Mouse (Mus musculus) G1E (cell line): ENCODE results near the gene Bend3. TPM values are rescaled to one million over a fixed set of nuclear protein-coding genes. Genes with fewer than 3 reads are reported as not detected.
A peak's percentile ranks its signal among the peaks of the same experiment; 100 is the strongest.

Source experiments
- ATAC-seq: 2 replicates; pipeline ENCODE4 v1.8.0; 2016; ENCODE audit warnings: mild to moderate bottlenecking; ENCODE audit not compliant: insufficient number of reproducible peaks, poor library complexity, low FRiP score, severe bottlenecking; ENCODE audit errors: extremely low read depth
- DNase-seq: peaks from one replicate; pipeline ENCODE4 v3.0.0; 2012; ENCODE audit warnings: low spot score
- H3K27me3 ChIP-seq: 2 replicates; pipeline ENCODE4 v1.6.1; 2012; ENCODE audit warnings: mild to moderate bottlenecking, low read length, inconsistent platforms; ENCODE audit not compliant: insufficient read depth
- H3K36me3 ChIP-seq: replicated peaks from 2 replicates; pipeline ENCODE3; 2012; ENCODE audit warnings: mild to moderate bottlenecking, inconsistent platforms
- H3K4me1 ChIP-seq: 2 replicates; pipeline ENCODE4 v1.6.1; 2012; ENCODE audit warnings: low read depth, low read length, inconsistent platforms, mixed read lengths; ENCODE audit not compliant: insufficient read depth
- H3K4me3 ChIP-seq: 2 replicates; pipeline ENCODE4 v1.5.1; 2012; ENCODE audit warnings: low read depth, mild to moderate bottlenecking, inconsistent platforms, low read length, moderate library complexity, mixed read lengths
- H3K9me3 ChIP-seq: replicated peaks from 2 replicates; pipeline ENCODE4 v1.6.1; 2012; ENCODE audit warnings: inconsistent platforms
- CTCF ChIP-seq: IDR thresholded peaks from 2 replicates; pipeline ENCODE4 v1.5.1; 2012; ENCODE audit warnings: low read depth, low read length, inconsistent platforms, mixed read lengths
- GATA1 ChIP-seq: IDR thresholded peaks from 2 replicates; pipeline ENCODE4 v1.6.1; 2012; ENCODE audit warnings: borderline replicate concordance, low read length, inconsistent platforms, mixed read lengths
- GATA2 ChIP-seq: IDR thresholded peaks from 2 replicates; pipeline ENCODE4 v1.6.1; 2012; ENCODE audit warnings: low read depth, low read length, inconsistent platforms, borderline replicate concordance
- POLR2AphosphoS5 ChIP-seq: IDR thresholded peaks from 2 replicates; pipeline ENCODE4 v1.6.1; 2012; ENCODE audit warnings: low read depth, low read length, inconsistent platforms; ENCODE audit not compliant: insufficient replicate concordance
- TAL1 ChIP-seq: conservative IDR thresholded peaks from 2 replicates; pipeline ENCODE4 v1.6.1; 2012; ENCODE audit warnings: low read depth, low read length, inconsistent platforms, mixed read lengths
- polyA plus RNA-seq: library from polyadenylated mRNA; stranded (reverse); fragments of >175 nt; gene quantifications from 2 replicates; pipeline ENCODE4 v1.2.3, GENCODE M21; 2012
- total RNA-seq, 2 experiments: library from RNA; stranded (forward) in 1 of 2; stranded (reverse) in 1 of 2; fragments of 200-1000 nt in 1 of 2; fragments of >200 nt in 1 of 2; fragmentation: Nextera tagmentation in 1 of 2; gene quantifications; 2 replicates each; pipeline ENCODE4 v1.2.3; 2014 to 2017

The Bend3 gene
- total RNA-seq (2014; fragmentation: Nextera tagmentation) (13.3 and 13.8 TPM in 2 replicates), total RNA-seq (2017) (4.1 and 4.8 TPM in 2 replicates), polyA plus RNA-seq (7.2 and 7.6 TPM in 2 replicates)

GRCm38 (mm10) chr10:43478751-43479435 is at the start of gene Bend3:
Bend3 (plus strand) TSS chr10:43478831.
- no peak for TF ChIP-seq POLR2AphosphoS5
- no peak for TF ChIP-seq GATA1
- TF ChIP-seq GATA2: no peak
- Histone ChIP-seq H3K4me3 (peak within 1 kb of the TSS; percentile 78), H3K27me3 (no peaks in the 10 kb centered on the region), H3K36me3 (peaks cover 6% of the 10 kb centered on the region), H3K9me3 (no peaks in the 10 kb centered on the region), H3K4me1 (peaks cover 31% of the 10 kb centered on the region)
- ATAC-seq (no peak), DNase-seq (peak; percentile 28)

- Histone ChIP-seq H3K4me1 (no peaks in the 10 kb centered on the region), H3K36me3 (no peaks in the 10 kb centered on the region), H3K27me3 (no peaks in the 10 kb centered on the region), H3K9me3 (no peaks in the 10 kb centered on the region), H3K4me3 (no peak overlapping the region)
- TF ChIP-seq POLR2AphosphoS5: no peak
- TF ChIP-seq CTCF: no peak
- TF ChIP-seq GATA1: no peak
- TF ChIP-seq TAL1: no peak
- TF ChIP-seq GATA2: no peak
- ATAC-seq (no peak), DNase-seq (no peak)
These were observed 48.0 kb upstream of the Bend3 start for GRCm38 (mm10) chr10:43430606-43431005.

GRCm38 (mm10) chr10:43434326-43434725 is 44.3 kb upstream of the Bend3 start:
- H3K4me3 ChIP-seq: no peak overlapping the region
- ATAC-seq (no peak), DNase-seq (no peak)
- H3K9me3 ChIP-seq: no peaks in the 10 kb centered on the region
- TF ChIP-seq TAL1 (no peak), GATA2 (no peak), GATA1 (no peak), CTCF (no peak), POLR2AphosphoS5 (no peak)
- H3K27me3 ChIP-seq: no peaks in the 10 kb centered on the region
- H3K4me1 ChIP-seq: no peaks in the 10 kb centered on the region
- H3K36me3 ChIP-seq: no peaks in the 10 kb centered on the region

- Histone ChIP-seq H3K9me3 (no peaks in the 10 kb centered on the region), H3K4me1 (no peaks in the 10 kb centered on the region), H3K27me3 (no peaks in the 10 kb centered on the region), H3K4me3 (no peak overlapping the region), H3K36me3 (no peaks in the 10 kb centered on the region)
- no peak for DNase-seq
- TF ChIP-seq POLR2AphosphoS5 (no peak), CTCF (no peak), GATA2 (no peak), GATA1 (no peak), TAL1 (no peak)
- ATAC-seq: no peak
These were observed 42.9 kb upstream of the Bend3 start for GRCm38 (mm10) chr10:43435757-43436156.

GRCm38 (mm10) chr10:43439492-43439941 is 39.1 kb upstream of the Bend3 start:
- ATAC-seq: no peak
- no peaks in the 10 kb centered on the region for H3K36me3 ChIP-seq

GRCm38 (mm10) chr10:43440050-43440449 is 38.6 kb upstream of the Bend3 start:
- TF ChIP-seq CTCF (no peak), GATA1 (no peak), POLR2AphosphoS5 (no peak), GATA2 (no peak), TAL1 (no peak)
- H3K27me3 ChIP-seq: no peaks in the 10 kb centered on the region
- no peaks in the 10 kb centered on the region for H3K4me1 ChIP-seq
- DNase-seq: no peak
- H3K9me3 ChIP-seq: no peaks in the 10 kb centered on the region
- no peaks in the 10 kb centered on the region for H3K36me3 ChIP-seq
- no peak for ATAC-seq
- H3K4me3 ChIP-seq: no peak overlapping the region

More at GRCm38 (mm10) chr10:43439492-43439941, 39.1 kb upstream of the Bend3 start:
- DNase-seq: no peak
- no peak for TF ChIP-seq POLR2AphosphoS5
- TF ChIP-seq CTCF: no peak
- TF ChIP-seq GATA2: no peak
- no peak for TF ChIP-seq TAL1
- no peak for TF ChIP-seq GATA1
- H3K27me3 ChIP-seq: no peaks in the 10 kb centered on the region
- no peaks in the 10 kb centered on the region for H3K9me3 ChIP-seq
- H3K4me3 ChIP-seq: no peak overlapping the region
- H3K4me1 ChIP-seq: no peaks in the 10 kb centered on the region
